Mouse (Mus musculus): ENCODE results near the gene Numa1. TPM values are rescaled to one million over a fixed set of nuclear protein-coding genes. Genes with fewer than 3 reads are reported as not detected.
"Not testable (repeated sequence)": the region's sequence is repeated elsewhere in the genome, so short reads cannot be mapped to it uniquely, and the experiment has no call there.

The Numa1 gene
- total RNA-seq, 2 experiments from 2014 or later: 60.5 to 60.9 TPM

GRCm38 (mm10) chr7:102018590-102018989 lies 84.7 kb downstream of the Numa1 start, which contains the start of gene Il18bp:
Il18bp (minus strand) TSS chr7:102018690.
- intact Hi-C loops (cut with DNase I): no loop called here
- no peak for DNase-seq (ENCODE audit: extremely low spot score in 1 of 2, low spot score in 2 of 2)

- intact Hi-C loops (cut with DNase I): no loop called here
- no peak for DNase-seq (ENCODE audit: extremely low spot score in 1 of 2, low spot score in 2 of 2)
These were observed 85.5 kb downstream of the Numa1 start for GRCm38 (mm10) chr7:102019362-102019761.

- DNase-seq (ENCODE audit: extremely low spot score in 1 of 2, low spot score in 2 of 2); intact Hi-C loops (cut with DNase I): not testable (repeated sequence)
These were observed 87.0 kb downstream of the Numa1 start for GRCm38 (mm10) chr7:102020934-102021333.

GRCm38 (mm10) chr7:102023821-102024220 lies 89.9 kb downstream of the Numa1 start:
- intact Hi-C loops (cut with DNase I): no loop called here
- no peak for DNase-seq (ENCODE audit: extremely low spot score in 1 of 2, low spot score in 2 of 2)

- intact Hi-C loops (cut with DNase I): no loop called here
- DNase-seq (ENCODE audit: extremely low spot score in 1 of 2, low spot score in 2 of 2): no peak
These were observed 91.5 kb downstream of the Numa1 start for GRCm38 (mm10) chr7:102025187-102026119.

- intact Hi-C loops (cut with DNase I): no loop called here
These were observed 101.0 kb downstream of the Numa1 start for GRCm38 (mm10) chr7:102034904-102035303.

GRCm38 (mm10) chr7:102035534-102035933 lies 101.6 kb downstream of the Numa1 start:
- intact Hi-C loops (cut with DNase I): no loop called here
- no peak for DNase-seq (ENCODE audit: extremely low spot score in 1 of 2, low spot score in 2 of 2)

More at GRCm38 (mm10) chr7:102034904-102035303, 101.0 kb downstream of the Numa1 start:
- DNase-seq (ENCODE audit: extremely low spot score in 1 of 2, low spot score in 2 of 2): no peak

- intact Hi-C loops (cut with DNase I): no loop called here
- DNase-seq (ENCODE audit: extremely low spot score in 1 of 2, low spot score in 2 of 2): no peak
These were observed 103.4 kb downstream of the Numa1 start for GRCm38 (mm10) chr7:102037318-102037717.

GRCm38 (mm10) chr7:102042314-102042713 lies 108.4 kb downstream of the Numa1 start:
- no peak for DNase-seq (ENCODE audit: extremely low spot score in 1 of 2, low spot score in 2 of 2)
- intact Hi-C loops (cut with DNase I): no loop called here

- intact Hi-C loops (cut with DNase I): not testable (repeated sequence)
These were observed 114.6 kb downstream of the Numa1 start for GRCm38 (mm10) chr7:102048524-102048923.

GRCm38 (mm10) chr7:102061353-102061752 lies 127.4 kb downstream of the Numa1 start:
- DNase-seq (ENCODE audit: extremely low spot score in 1 of 2, low spot score in 2 of 2): no peak
- intact Hi-C loops (cut with DNase I): no loop called here

More at GRCm38 (mm10) chr7:102048524-102048923, 114.6 kb downstream of the Numa1 start:
- DNase-seq (ENCODE audit: extremely low spot score in 1 of 2, low spot score in 2 of 2): not testable (repeated sequence)

- intact Hi-C loops (cut with DNase I): no loop called here
- DNase-seq (ENCODE audit: extremely low spot score in 1 of 2, low spot score in 2 of 2): no peak
These were observed 128.3 kb downstream of the Numa1 start for GRCm38 (mm10) chr7:102062203-102062602.

GRCm38 (mm10) chr7:102063891-102064290 lies 130.0 kb downstream of the Numa1 start:
- intact Hi-C loops (cut with DNase I): no loop called here
- no peak for DNase-seq (ENCODE audit: extremely low spot score in 1 of 2, low spot score in 2 of 2)

Other genes starting within 250 kb of the Numa1 start
- not detected for gene Phox2a, start 115.8 kb upstream of the Numa1 start, total RNA-seq (2021)
- 10 to 100 TPM; 19.2 to 22.3 TPM for gene Inppl1, start 95.9 kb upstream of the Numa1 start, total RNA-seq (2021)
- gene Folr2, start 76.9 kb upstream of the Numa1 start, total RNA-seq (2021): under 1 TPM in 1 of 2 experiments, not detected in 1; 0.59 TPM
- gene Anapc15, start 70.4 kb upstream of the Numa1 start, total RNA-seq (2021): 10 to 100 TPM; 31.4 to 36.2 TPM
- under 1 TPM in 1 of 2 experiments, not detected in 1; 0.90 TPM for gene Folr1, start 63.3 kb upstream of the Numa1 start, total RNA-seq (2021)
- 10 to 100 TPM; 95.6 to 98.2 TPM for gene Lamtor1, start 28.2 kb upstream of the Numa1 start, total RNA-seq (2021)
- gene Tomt, start 27.8 kb upstream of the Numa1 start, total RNA-seq (2021): not detected
- gene Lrrc51, start 216 bp upstream of the Numa1 start, total RNA-seq (2021): 1 to 10 TPM; 2.8 to 4.0 TPM
- 10 to 100 TPM in 1 of 2 experiments, 1 to 10 TPM in 1; 8.6 to 10.1 TPM for gene Il18bp, start 84.6 kb downstream of the Numa1 start, total RNA-seq (2021)
- 10 to 100 TPM; 39.1 to 44.4 TPM for gene Rnf121, start 131.4 kb downstream of the Numa1 start, total RNA-seq (2021)
- 10 to 100 TPM; 24.6 to 25.0 TPM for gene Xndc1, start 131.4 kb downstream of the Numa1 start, total RNA-seq (2021)
- gene Xntrpc, start 131.6 kb downstream of the Numa1 start, total RNA-seq (2021): 1 to 10 TPM; 1.1 to 1.8 TPM
- under 1 TPM in 1 of 2 experiments, not detected in 1; 0.73 TPM for gene Trpc2, start 149.0 kb downstream of the Numa1 start, total RNA-seq (2021)
- gene Art1, start 167.6 kb downstream of the Numa1 start, total RNA-seq (2021): not detected
- not detected for gene Art5, start 175.4 kb downstream of the Numa1 start, total RNA-seq (2021)
- gene Chrna10, start 182.7 kb downstream of the Numa1 start, total RNA-seq (2021): under 1 TPM; 0.18 to 0.43 TPM